Mouse (Mus musculus) neural tube, embryonic 10.5 days (tissue): ENCODE data around the gene Sppl3.

Experiments
- DNase-seq: peaks from one replicate; pipeline ENCODE4 v3.0.0-alpha.2; 2017; ENCODE audit warnings: low spot score; ENCODE audit errors: extremely low spot score

Gene Sppl3

GRCm38 (mm10) chr5:115035217-115035616 lies 24.3 kb downstream of the Sppl3 start:
- no peak for DNase-seq

GRCm38 (mm10) chr5:115037099-115037498 lies 26.2 kb downstream of the Sppl3 start:
- no peak for DNase-seq

GRCm38 (mm10) chr5:115040756-115041155 lies 29.8 kb downstream of the Sppl3 start:
- no peak for DNase-seq

- DNase-seq: no peak
Measured at GRCm38 (mm10) chr5:115043626-115044025, 32.7 kb downstream of the Sppl3 start.

- DNase-seq: no peak
Measured at GRCm38 (mm10) chr5:115045146-115045677, 34.3 kb downstream of the Sppl3 start.

- DNase-seq: no peak
Measured at GRCm38 (mm10) chr5:115049692-115050091, 38.8 kb downstream of the Sppl3 start.

- no peak for DNase-seq
Measured at GRCm38 (mm10) chr5:115050776-115051175, 39.8 kb downstream of the Sppl3 start.

GRCm38 (mm10) chr5:115052546-115052945 lies 41.6 kb downstream of the Sppl3 start:
- no peak for DNase-seq

- DNase-seq: no peak
Measured at GRCm38 (mm10) chr5:115053791-115054396, 43.0 kb downstream of the Sppl3 start.

- no peak for DNase-seq
Measured at GRCm38 (mm10) chr5:115055418-115055817, 44.5 kb downstream of the Sppl3 start.

GRCm38 (mm10) chr5:115057153-115057552 lies 46.2 kb downstream of the Sppl3 start:
- no peak for DNase-seq

- no peak for DNase-seq
Measured at GRCm38 (mm10) chr5:115058584-115059297, 47.8 kb downstream of the Sppl3 start.

- no peak for DNase-seq
Measured at GRCm38 (mm10) chr5:115060067-115060695, 49.2 kb downstream of the Sppl3 start.

GRCm38 (mm10) chr5:115060977-115061376 lies 50.0 kb downstream of the Sppl3 start:
- no peak for DNase-seq

- no peak for DNase-seq
Measured at GRCm38 (mm10) chr5:115062566-115062965, 51.6 kb downstream of the Sppl3 start.

GRCm38 (mm10) chr5:115063391-115063790 lies 52.5 kb downstream of the Sppl3 start:
- DNase-seq: no peak

- DNase-seq: no peak
Measured at GRCm38 (mm10) chr5:115066245-115066644, 55.3 kb downstream of the Sppl3 start.

- no peak for DNase-seq
Measured at GRCm38 (mm10) chr5:115068671-115069421, 57.9 kb downstream of the Sppl3 start.

GRCm38 (mm10) chr5:115069611-115070010 lies 58.7 kb downstream of the Sppl3 start:
- DNase-seq: no peak

GRCm38 (mm10) chr5:115070457-115070856 lies 59.5 kb downstream of the Sppl3 start:
- DNase-seq: no peak

- DNase-seq: no peak
Measured at GRCm38 (mm10) chr5:115071096-115071901, 60.4 kb downstream of the Sppl3 start.
